Mouse (Mus musculus): ENCODE results near the gene Pgpep1l. TPM values are rescaled to one million over a fixed set of nuclear protein-coding genes. Genes with fewer than 3 reads are reported as not detected.

Gene Pgpep1l
- polyA plus RNA-seq, 1 experiment, result 0.22 TPM

DNA sequence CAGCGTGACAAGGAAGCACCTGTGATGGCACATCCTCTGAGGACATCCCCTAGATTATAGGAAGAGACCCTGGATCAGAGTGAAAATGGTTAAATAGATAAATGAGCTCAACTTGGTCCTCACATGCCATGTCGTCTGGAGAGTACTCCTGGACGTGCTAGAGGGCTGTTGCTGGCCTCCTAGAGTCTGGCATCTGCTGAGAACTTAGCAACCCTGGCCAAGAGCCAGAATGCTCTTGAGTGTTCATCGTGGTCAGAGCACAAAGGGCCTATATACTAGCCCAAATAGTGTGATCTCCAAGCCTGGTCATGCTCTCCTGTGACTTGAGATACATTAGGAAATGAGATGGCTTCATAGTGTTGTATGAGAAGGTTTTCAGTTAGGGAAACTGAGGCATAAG is 53.6 kb downstream of the Pgpep1l start:
- H3K79me2 ChIP-seq (ENCODE audit: control insufficient read depth, insufficient read depth), result no peaks in the 10 kb centered on the region
- no peak overlapping the region for H3ac ChIP-seq (ENCODE audit: control insufficient read depth, insufficient read length)
- no peaks in the 10 kb centered on the region for H3K27me3 ChIP-seq (ENCODE audit: control insufficient read depth, insufficient read depth, insufficient read length)
- H3K4me3 ChIP-seq, result no peak overlapping the region
- TF ChIP-seq MAX (IDR thresholded peaks at IDR 0.05; ENCODE audit: low read depth) (no peak), MYOD1 (IDR thresholded peaks at IDR 0.05; ENCODE audit: control insufficient read depth in 1 of 3, insufficient read length in 2 of 3, low read depth in 2 of 3) (no peak), REST (IDR thresholded peaks at IDR 0.05; ENCODE audit: insufficient read depth, insufficient read length) (no peak), E2F4 (IDR thresholded peaks at IDR 0.05; ENCODE audit: insufficient read depth) (no peak), POLR2AphosphoS2 (IDR thresholded peaks at IDR 0.05; ENCODE audit: insufficient read length, low read depth) (no peak), TCF3 (IDR thresholded peaks at IDR 0.05; ENCODE audit: insufficient read length, low read depth) (no peak), MYOG (IDR thresholded peaks at IDR 0.05; ENCODE audit: control insufficient read depth in 1 of 3, insufficient read depth in 1 of 3, insufficient read length in 2 of 3, low read depth in 2 of 3) (no peak), CEBPB (IDR thresholded peaks at IDR 0.05; ENCODE audit: insufficient read depth, poor library complexity, severe bottlenecking) (no peak), USF1 (IDR thresholded peaks at IDR 0.05; ENCODE audit: low read depth) (no peak), TCF12 (IDR thresholded peaks at IDR 0.05; ENCODE audit: insufficient read depth, poor library complexity, severe bottlenecking) (no peak), SRF (IDR thresholded peaks at IDR 0.05; ENCODE audit: control insufficient read depth, insufficient read length, low read depth) (no peak), POLR2A (IDR thresholded peaks at IDR 0.05; ENCODE audit: insufficient read length, low read depth) (no peak)
- H3K36me3 ChIP-seq (ENCODE audit: control insufficient read depth, insufficient read depth), result peaks cover 17% of the 10 kb centered on the region
- H3K4me2 ChIP-seq (ENCODE audit: low read depth), result no peak overlapping the region

DNA sequence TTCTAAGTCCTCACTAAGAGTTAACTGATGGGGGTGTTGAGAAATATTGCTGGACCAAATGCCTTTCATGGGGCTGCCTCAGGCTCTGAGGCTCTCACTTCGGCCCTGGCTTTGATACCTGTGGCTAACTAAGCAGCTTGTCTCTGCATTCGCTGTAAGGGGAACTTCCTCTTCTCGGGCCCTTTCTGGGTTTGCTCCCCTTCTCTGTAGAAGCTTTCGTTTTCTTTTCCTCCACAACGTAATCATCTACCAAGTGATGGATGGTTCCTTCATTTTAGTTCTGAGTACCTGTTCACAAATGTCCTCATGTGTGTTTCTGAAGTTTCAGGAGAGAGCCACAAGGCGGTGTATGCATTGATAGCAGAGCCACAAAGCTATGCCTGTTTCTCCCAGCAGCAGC is 55.0 kb downstream of the Pgpep1l start:
- H3K36me3 ChIP-seq (ENCODE audit: control insufficient read depth, insufficient read depth), result peaks cover 23% of the 10 kb centered on the region
- H3K4me3 ChIP-seq, result no peak overlapping the region
- no peak overlapping the region for H3K4me2 ChIP-seq (ENCODE audit: low read depth)
- TF ChIP-seq E2F4 (IDR thresholded peaks at IDR 0.05; ENCODE audit: insufficient read depth) (no peak), POLR2AphosphoS2 (IDR thresholded peaks at IDR 0.05; ENCODE audit: insufficient read length, low read depth) (no peak), POLR2A (IDR thresholded peaks at IDR 0.05; ENCODE audit: insufficient read length, low read depth) (no peak), TCF12 (IDR thresholded peaks at IDR 0.05; ENCODE audit: insufficient read depth, poor library complexity, severe bottlenecking) (no peak), USF1 (IDR thresholded peaks at IDR 0.05; ENCODE audit: low read depth) (no peak), MAX (IDR thresholded peaks at IDR 0.05; ENCODE audit: low read depth) (no peak), SRF (IDR thresholded peaks at IDR 0.05; ENCODE audit: control insufficient read depth, insufficient read length, low read depth) (no peak), TCF3 (IDR thresholded peaks at IDR 0.05; ENCODE audit: insufficient read length, low read depth) (no peak)
- no peaks in the 10 kb centered on the region for H3K79me2 ChIP-seq (ENCODE audit: control insufficient read depth, insufficient read depth)
- H3K27me3 ChIP-seq (ENCODE audit: control insufficient read depth, insufficient read depth, insufficient read length), result no peaks in the 10 kb centered on the region
- H3ac ChIP-seq (ENCODE audit: control insufficient read depth, insufficient read length), result no peak overlapping the region

DNA sequence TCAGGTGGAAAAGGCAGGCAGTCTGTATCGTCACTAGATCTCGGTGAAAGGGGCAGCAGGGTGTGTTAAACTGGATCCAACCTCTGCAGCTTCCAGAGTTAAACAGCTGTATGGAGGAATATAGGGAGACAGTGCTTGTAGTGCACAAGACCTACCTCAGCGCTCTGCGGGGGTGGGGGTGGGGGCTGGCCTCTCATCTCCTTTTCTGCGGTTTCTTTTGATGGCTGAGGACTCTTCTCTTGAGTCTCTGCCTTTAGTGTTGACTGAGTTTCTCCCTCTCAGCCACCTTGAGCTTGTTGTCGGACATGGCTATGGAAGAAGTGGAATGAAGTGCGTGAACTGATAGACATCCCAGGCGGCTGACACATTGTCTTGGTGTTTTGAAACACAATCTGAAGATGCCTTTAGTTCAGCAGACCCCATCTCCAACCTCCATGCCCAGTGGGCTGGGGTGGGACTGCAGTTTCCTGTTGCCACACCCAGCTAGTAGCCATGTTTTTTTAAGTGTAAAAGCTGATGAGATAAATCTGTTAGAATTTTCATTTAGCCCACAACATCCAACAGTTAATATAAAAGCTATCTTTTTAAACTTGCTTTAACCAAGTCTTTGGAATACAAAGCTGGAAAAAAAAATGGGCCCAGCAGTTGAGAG is 58.1 kb downstream of the Pgpep1l start:
- Histone ChIP-seq H3K36me3 (ENCODE audit: control insufficient read depth, insufficient read depth) (peaks cover 28% of the 10 kb centered on the region), H3K27me3 (ENCODE audit: control insufficient read depth, insufficient read depth, insufficient read length) (no peaks in the 10 kb centered on the region), H3K79me2 (ENCODE audit: control insufficient read depth, insufficient read depth) (no peaks in the 10 kb centered on the region), H3K4me3 (no peak overlapping the region), H3ac (ENCODE audit: control insufficient read depth, insufficient read length) (no peak overlapping the region), H3K4me2 (ENCODE audit: low read depth) (no peak overlapping the region)
- TF ChIP-seq CEBPB (IDR thresholded peaks at IDR 0.05; ENCODE audit: insufficient read depth, poor library complexity, severe bottlenecking) (no peak), MYOG (IDR thresholded peaks at IDR 0.05; ENCODE audit: control insufficient read depth in 1 of 3, insufficient read depth in 1 of 3, insufficient read length in 2 of 3, low read depth in 2 of 3) (no peak), E2F4 (IDR thresholded peaks at IDR 0.05; ENCODE audit: insufficient read depth) (no peak), POLR2A (IDR thresholded peaks at IDR 0.05; ENCODE audit: insufficient read length, low read depth) (no peak), MYOD1 (IDR thresholded peaks at IDR 0.05; ENCODE audit: control insufficient read depth in 1 of 3, insufficient read length in 2 of 3, low read depth in 2 of 3) (no peak), TCF3 (IDR thresholded peaks at IDR 0.05; ENCODE audit: insufficient read length, low read depth) (no peak), POLR2AphosphoS2 (IDR thresholded peaks at IDR 0.05; ENCODE audit: insufficient read length, low read depth) (no peak), REST (IDR thresholded peaks at IDR 0.05; ENCODE audit: insufficient read depth, insufficient read length) (no peak), SRF (IDR thresholded peaks at IDR 0.05; ENCODE audit: control insufficient read depth, insufficient read length, low read depth) (no peak), MAX (IDR thresholded peaks at IDR 0.05; ENCODE audit: low read depth) (no peak), TCF12 (IDR thresholded peaks at IDR 0.05; ENCODE audit: insufficient read depth, poor library complexity, severe bottlenecking) (no peak), USF1 (IDR thresholded peaks at IDR 0.05; ENCODE audit: low read depth) (no peak)

DNA sequence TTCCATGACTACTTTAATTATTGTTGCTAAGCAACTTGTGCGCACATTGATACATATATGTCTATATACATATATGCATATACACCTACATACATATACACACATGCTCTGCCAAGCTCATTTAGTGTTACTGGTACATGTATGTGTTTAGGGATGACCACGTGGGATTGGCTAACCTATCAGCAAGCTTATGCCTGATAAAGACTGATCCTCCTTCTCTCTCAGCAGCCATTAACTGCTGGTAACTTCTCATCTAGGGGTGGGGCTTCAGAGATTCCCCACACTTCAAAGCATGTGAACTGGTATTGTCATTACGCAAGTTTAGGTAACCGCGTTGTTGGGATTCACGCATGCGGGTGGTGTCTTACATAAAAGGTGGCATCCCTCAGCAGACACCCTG is 64.4 kb downstream of the Pgpep1l start:
- no peak overlapping the region for H3ac ChIP-seq (ENCODE audit: control insufficient read depth, insufficient read length)
- no peaks in the 10 kb centered on the region for H3K79me2 ChIP-seq (ENCODE audit: control insufficient read depth, insufficient read depth)
- H3K36me3 ChIP-seq (ENCODE audit: control insufficient read depth, insufficient read depth), result peaks cover 37% of the 10 kb centered on the region
- TF ChIP-seq CEBPB (IDR thresholded peaks at IDR 0.05; ENCODE audit: insufficient read depth, poor library complexity, severe bottlenecking), result no peak
- no peak for TF ChIP-seq MYOG (IDR thresholded peaks at IDR 0.05; ENCODE audit: control insufficient read depth in 1 of 3, insufficient read depth in 1 of 3, insufficient read length in 2 of 3, low read depth in 2 of 3)
- no peak for TF ChIP-seq POLR2AphosphoS2 (IDR thresholded peaks at IDR 0.05; ENCODE audit: insufficient read length, low read depth)
- no peak for TF ChIP-seq TCF12 (IDR thresholded peaks at IDR 0.05; ENCODE audit: insufficient read depth, poor library complexity, severe bottlenecking)
- no peak for TF ChIP-seq USF1 (IDR thresholded peaks at IDR 0.05; ENCODE audit: low read depth)
- no peak for TF ChIP-seq MAX (IDR thresholded peaks at IDR 0.05; ENCODE audit: low read depth)
- TF ChIP-seq REST (IDR thresholded peaks at IDR 0.05; ENCODE audit: insufficient read depth, insufficient read length), result no peak
- TF ChIP-seq POLR2A (IDR thresholded peaks at IDR 0.05; ENCODE audit: insufficient read length, low read depth), result no peak
- TF ChIP-seq MYOD1 (IDR thresholded peaks at IDR 0.05; ENCODE audit: control insufficient read depth in 1 of 3, insufficient read length in 2 of 3, low read depth in 2 of 3), result no peak
- TF ChIP-seq TCF3 (IDR thresholded peaks at IDR 0.05; ENCODE audit: insufficient read length, low read depth), result no peak
- TF ChIP-seq SRF (IDR thresholded peaks at IDR 0.05; ENCODE audit: control insufficient read depth, insufficient read length, low read depth), result no peak
- TF ChIP-seq E2F4 (IDR thresholded peaks at IDR 0.05; ENCODE audit: insufficient read depth), result no peak
- no peak overlapping the region for H3K4me2 ChIP-seq (ENCODE audit: low read depth)
- no peaks in the 10 kb centered on the region for H3K27me3 ChIP-seq (ENCODE audit: control insufficient read depth, insufficient read depth, insufficient read length)
- no peak overlapping the region for H3K4me3 ChIP-seq
